Mouse (Mus musculus): ENCODE results near the gene Gm572. TPM values are rescaled to one million over a fixed set of nuclear protein-coding genes. Genes with fewer than 3 reads are reported as not detected.

Gm572 gene
- total RNA-seq, 2 experiments from 2014 or later = 3.7 to 5.5 TPM

DNA sequence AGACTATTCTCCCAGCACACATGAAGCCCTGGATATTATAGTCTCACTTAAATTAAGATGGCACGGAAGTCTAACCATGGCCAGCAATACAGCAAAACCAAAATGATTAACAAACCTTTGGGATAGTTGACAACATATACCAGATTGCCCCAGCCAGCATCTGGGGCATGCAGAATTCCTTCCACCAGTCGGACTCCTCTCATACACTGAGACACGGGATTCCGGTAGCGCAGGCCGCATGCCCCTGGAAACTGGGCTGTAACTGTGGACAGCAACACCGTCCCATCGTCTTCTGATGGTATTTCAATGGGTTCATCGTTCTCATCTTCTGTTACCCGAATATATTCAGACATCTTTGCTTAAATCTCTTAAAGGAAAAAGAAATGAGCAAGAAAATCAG, 18.1 kb upstream of the Gm572 start:
- intact Hi-C loops (cut with DNase I) = no loop called here
- DNase-seq = no peak

DNA sequence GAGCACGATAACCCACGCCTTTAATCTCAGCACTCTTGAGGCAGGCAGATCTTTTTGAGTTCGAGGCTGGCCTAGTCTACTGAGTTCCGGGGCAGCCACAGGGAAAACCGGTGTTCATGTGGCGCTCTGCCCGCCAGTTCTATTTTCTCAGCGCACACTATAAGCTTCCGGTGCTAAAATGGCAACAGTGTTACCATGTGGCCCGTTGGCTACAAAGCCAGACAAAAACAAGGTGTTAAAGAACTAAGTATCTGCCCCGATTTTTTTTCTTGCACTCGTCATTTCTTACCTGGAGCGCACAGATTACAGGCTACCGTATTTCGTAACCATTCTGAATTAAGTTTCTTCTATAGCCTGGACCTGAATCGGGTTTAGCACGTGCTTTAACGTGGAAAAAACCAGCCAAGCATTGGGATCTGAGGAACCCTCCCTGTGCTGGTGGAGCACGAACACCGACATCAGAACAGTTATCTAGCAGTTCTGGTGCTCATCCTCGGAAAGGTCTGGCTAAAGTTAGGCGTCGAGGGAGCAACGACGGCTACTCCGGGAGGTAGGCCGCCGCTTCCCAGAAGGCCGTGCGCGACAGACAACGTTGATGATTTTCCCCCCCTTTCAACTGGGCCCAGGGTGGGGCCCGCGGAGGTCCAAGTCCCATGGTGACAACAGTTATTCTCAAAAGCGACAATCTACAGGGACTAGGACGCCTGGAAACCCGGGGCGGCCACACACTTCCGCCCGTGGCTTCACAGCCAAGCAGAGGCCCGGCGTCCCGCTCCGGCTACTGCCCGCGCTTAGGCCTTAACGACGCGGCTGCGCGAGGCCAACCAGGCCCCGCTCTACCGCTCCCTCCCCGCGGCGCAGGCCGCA, 17.1 kb upstream of the Gm572 start:
- DNase-seq = no peak
- intact Hi-C loops (cut with DNase I) = no loop called here

DNA sequence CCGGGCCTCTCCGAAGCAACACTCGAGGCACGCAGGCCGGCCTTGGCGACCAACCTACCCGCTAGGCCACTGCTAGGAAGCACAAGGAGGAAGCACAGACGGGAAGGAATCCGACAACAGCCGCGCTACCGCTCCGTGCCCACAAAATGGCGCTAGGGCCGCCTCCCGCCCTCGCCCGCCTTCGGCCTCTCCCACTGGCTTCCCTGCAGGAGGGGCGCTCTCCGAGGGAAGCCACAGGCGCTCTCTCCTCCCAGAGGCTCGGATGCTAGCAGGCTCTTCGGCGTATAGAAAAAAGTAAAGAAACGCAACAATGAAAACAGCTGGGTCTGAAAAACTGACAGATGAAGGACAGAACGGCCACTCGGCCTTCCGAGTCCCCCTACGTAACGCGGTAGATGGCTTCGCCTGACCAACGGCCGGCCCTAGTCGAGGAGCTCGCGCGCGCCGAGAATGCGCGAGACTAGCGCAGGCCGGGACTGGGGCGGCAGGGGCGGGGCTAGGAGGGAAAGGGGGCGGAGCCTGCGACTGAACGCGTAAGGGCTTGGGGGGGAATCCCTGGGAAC, 16.4 kb upstream of the Gm572 start, which contains the start of gene Tardbp:
Tardbp (minus strand) TSS at position 397 of the 563 bp plus-strand sequence.
- peak; percentile 96 to 97 for DNase-seq
- intact Hi-C loops (cut with DNase I) = no loop called here

- intact Hi-C loops (cut with DNase I) = no loop called here
- no peak for DNase-seq
These were observed 15.9 kb upstream of the Gm572 start for GRCm38 (mm10) chr4:148627246-148627645.

DNA sequence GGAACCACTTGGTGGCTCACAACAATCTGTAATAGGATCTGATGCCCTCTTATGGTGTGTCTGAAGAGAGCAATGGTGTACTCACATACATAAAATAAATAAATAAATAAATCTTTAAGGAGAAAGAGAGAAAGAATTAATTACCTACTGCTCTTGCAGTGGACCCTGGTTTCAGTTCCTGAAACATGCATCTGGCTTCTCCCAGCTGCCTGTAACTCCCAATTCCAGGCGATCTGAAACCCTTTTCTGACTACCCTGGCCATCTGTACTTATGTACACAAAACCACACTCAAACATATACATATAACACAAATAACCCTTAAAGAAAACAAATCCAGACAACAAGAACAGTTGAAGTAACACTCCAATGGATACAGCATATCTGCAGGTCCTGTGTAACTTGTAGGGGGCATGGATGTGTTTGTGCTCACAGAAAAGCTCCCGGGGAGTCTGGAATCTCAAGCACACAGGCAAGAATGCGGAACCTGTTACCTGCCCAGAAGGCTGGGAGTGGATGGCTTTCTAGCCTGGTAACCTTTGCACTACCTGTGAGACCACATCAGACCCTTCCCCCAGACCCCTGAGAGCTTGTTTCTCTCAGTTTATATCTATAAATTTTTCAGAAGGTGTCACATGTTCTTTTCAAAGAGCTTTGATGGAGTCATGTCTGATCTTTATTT, 11.0 kb upstream of the Gm572 start:
- intact Hi-C loops (cut with DNase I) = no loop called here
- DNase-seq = no peak

DNA sequence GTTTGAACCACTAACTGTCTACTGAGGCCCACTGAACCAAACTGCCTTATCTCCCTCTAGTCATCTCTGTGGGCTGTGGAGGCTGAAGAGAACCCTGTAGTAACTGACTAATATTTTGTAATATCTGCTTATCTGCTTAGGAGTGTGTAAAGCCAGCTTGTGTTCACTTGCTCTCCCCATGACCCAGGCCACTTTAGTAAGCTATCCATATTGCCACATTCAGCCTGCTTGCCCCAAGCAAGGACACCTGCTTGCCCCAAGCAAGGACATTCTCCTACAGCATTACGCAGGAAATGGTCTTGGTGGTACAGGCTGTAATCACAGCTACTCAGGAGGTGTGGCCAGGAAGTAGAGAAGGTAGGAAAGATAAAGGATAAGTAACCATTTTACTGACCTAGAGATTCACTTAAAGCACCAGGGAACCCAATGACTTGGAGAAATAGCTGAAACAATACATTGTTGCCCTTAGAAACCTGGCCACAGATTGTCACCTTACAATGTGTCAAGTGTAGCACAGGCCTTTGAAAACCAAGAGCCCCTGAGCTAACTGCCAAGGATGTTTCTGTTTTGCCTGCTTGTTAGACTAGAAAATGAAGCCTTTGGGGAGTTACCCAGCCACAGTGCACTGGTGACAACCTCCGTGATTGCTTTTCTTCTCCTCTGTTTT, 9.6 kb upstream of the Gm572 start:
- intact Hi-C loops (cut with DNase I) = no loop called here
- no peak for DNase-seq

GRCm38 (mm10) chr4:148635309-148635708, 7.8 kb upstream of the Gm572 start:
- DNase-seq = no peak
- intact Hi-C loops (cut with DNase I) = no loop called here

DNA sequence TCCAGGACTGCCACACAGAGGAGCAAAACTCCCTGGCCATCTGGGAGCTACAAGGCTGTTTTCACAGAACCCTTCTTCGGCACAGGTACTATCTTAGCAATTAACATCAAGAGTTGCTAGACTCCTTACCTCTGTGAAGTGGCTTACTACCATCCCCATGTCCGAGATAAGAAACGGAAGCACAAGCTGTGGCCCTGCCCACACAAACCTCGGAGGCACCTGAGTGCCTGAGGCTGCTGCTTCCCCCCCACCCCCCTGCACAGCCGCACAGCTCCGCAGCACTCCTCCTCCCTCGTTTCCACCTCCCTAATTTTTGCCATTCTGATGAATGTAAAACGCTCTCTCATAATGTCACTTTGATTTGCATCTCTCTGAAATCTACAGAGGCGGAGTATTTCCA, 4.8 kb upstream of the Gm572 start:
- intact Hi-C loops (cut with DNase I) = no loop called here

DNA sequence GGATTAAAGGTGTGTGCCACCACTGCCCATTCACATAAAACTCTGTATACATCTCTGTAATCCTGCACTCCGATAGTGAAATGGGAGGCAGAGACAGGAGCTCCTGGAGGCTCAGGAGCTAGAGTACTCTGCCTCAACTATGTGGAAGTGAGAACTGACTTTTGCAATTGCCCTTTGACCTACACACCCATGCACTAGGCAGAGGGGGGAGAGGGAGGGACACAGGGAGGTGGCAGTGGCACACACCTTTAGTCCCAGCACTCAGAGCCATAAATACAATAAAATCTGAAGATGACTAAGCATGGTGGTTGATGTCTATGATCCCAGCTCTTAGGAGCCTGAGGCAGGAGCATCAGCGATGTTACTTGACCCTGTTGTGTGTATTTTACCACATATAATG, 3.7 kb upstream of the Gm572 start:
- intact Hi-C loops (cut with DNase I) = no loop called here
- no peak for DNase-seq

More for the DNA sequence above, 4.8 kb upstream of the Gm572 start:
- no peak for DNase-seq

- no peak for DNase-seq
- intact Hi-C loops (cut with DNase I) = no loop called here
These were observed 2.0 kb upstream of the Gm572 start for GRCm38 (mm10) chr4:148641121-148641520.

- peak; percentile 60 to 71 for DNase-seq
- intact Hi-C loops (cut with DNase I) = no loop called here
These were observed 1.0 kb downstream of the Gm572 start for GRCm38 (mm10) chr4:148644157-148644511.

DNA sequence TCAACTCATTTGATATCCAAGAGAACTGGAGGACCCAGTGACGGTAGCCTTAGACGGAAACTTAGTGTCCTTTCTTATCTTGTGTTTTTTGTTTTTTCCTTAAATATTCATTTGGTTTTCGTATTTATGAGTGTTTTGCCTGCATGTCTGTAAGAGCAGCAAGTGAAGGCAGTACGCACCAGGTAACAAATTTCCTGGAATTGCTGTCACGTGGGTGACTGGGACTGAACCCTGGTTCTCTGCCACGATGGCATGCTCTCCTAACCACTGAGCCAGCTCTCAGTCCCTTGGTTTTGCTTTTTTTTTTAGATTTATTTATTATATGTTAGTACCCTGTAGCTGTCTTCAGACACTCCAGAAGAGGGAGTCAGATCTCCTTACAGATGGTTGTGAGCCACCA, 1.8 kb downstream of the Gm572 start:
- DNase-seq = no peak
- intact Hi-C loops (cut with DNase I) = no loop called here

GRCm38 (mm10) chr4:148646616-148647015, 3.5 kb downstream of the Gm572 start:
- intact Hi-C loops (cut with DNase I) = no loop called here
- DNase-seq = peak in 1 of 2 experiments; percentile 31

DNA sequence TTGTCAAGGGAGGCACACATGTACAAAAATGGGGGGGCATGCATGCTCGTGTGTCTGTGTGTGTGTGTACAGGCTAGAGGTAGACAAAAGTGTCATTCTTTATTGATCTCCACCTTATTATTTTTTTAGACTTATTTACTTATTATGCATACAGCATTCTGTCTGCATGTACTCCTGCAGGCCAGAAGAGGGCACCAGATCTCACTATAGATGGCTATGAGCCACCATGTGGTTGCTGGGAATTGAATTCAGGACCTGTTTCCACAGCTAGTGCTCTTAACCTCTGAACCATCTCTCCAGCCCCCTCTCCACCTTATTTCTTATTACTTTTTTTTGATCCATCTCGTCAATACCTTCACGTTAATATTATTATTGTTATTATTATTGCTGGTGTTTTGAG, 6.2 kb downstream of the Gm572 start:
- intact Hi-C loops (cut with DNase I) = no loop called here
- no peak for DNase-seq

DNA sequence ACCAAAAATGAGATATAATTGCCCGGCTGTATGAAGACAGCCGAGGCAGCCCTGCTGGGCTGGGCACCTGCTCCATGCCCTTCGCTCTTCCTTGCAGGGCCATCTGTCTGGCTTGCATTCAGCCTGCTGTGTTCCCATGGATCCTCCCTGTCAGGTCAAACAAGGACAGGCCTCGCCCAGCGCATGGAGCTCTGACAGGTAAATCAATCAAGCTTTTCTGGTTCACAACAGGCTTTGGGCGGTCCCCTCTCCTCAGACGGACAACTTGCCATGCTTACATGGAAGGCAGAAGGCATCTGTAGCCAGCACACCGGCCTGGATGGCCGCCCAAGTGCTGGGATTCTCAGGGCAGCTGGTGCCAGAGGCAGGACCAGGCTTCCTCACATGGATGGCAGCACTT, 7.9 kb downstream of the Gm572 start:
- DNase-seq = peak in 1 of 2 experiments; percentile 34
- intact Hi-C loops (cut with DNase I) = no loop called here

DNA sequence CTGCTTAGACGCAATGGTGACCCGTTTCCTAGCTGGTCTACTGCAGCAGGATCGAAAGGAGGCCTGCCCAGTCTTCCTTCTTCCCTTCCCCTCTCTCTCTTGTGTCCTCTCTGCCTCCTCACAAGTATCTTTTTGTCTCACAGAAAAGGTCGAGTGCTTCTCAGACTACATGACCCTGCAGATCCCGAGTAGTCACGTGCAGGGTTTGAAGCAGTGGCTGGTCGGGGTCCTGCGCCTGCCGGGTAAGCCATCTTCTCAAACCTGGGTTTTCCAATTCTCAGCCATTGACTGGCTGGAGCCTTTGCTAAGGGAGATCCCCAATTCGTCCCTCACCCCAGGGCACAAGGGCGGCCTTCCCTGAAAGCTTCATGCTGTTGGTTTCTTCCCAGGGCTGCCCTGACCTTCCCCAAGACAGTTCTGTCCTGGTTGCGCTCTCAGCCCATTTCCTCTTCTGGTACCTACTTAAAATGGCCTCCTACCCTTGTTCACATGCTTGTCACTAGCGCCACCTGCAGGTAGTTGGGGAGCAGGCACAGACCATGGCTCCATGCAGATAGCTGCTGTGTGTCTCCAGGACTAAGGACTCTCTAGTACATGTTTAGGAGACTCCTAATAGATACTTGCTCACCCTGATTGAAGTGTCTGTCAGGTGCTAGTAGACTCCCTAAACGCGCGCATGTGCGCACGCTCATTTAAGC, 11.7 kb downstream of the Gm572 start:
- DNase-seq = no peak
- intact Hi-C loops (cut with DNase I) = no loop called here

DNA sequence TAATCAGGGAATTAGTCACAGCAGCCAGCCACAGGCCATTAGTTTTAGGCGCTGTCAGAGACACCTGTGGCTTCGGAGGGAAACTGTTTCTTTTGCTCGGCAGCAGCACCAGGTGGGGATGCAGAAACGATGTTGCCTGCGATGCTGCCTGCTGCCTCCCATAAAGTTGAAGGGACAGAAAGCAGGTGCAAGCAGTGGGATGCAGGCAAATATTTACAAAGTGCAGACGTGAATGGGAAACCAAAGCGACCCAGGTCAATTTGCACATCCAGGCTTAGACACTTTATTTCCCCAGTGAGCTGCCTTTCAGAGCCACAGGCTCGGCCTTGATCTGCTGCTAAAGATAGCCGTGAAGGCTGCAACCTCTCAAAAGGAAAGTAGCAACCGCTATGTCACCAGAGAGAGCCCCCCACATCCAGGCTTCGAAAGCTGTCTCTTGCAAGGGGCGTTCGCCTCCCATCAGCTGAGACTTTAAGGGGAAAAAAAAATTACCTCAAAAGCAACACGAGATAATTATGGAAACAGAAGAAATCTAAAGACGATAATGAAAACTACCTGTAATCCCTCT, 13.7 kb downstream of the Gm572 start:
- intact Hi-C loops (cut with DNase I) = no loop called here

GRCm38 (mm10) chr4:148657776-148658175, 14.7 kb downstream of the Gm572 start:
- DNase-seq = no peak

More for the DNA sequence above, 13.7 kb downstream of the Gm572 start:
- no peak for DNase-seq

GRCm38 (mm10) chr4:148660174-148660573, 17.1 kb downstream of the Gm572 start:
- intact Hi-C loops (cut with DNase I) = no loop called here
- DNase-seq = no peak

More at GRCm38 (mm10) chr4:148657776-148658175, 14.7 kb downstream of the Gm572 start:
- intact Hi-C loops (cut with DNase I) = no loop called here
